ENCODE assay signal across 12 mouse cellular contexts in genomic region chr8:125187044-125187443, GRCm38 (mm10).
DNase-seq lines count a peak whose midpoint lies in the region; ATAC-seq and TF ChIP-seq lines count a peak whose summit lies in the region.
"Had no signal": no experiment of that assay in that cellular context is flagged by ENCODE, and none has a peak within 500 bp of the region (broad histone marks: within the 10 kb centered on the region; RNA-seq: fewer than 3 reads in every experiment).

No protein-coding gene starts in this region.

- intact Hi-C loops in heart, postnatal 10 days (cut with DNase I) = no loop called here

- no peak for DNase-seq in heart, postnatal 0 days (ENCODE audit: low spot score)
- DNase-seq in heart, postnatal 10 days = no peak
- DNase-seq in stomach, postnatal 0 days (ENCODE audit: low spot score) = no peak
- no peak for DNase-seq in spleen, postnatal 10 days (ENCODE audit: low spot score in 2 of 2)
- DNase-seq: cerebellum, adult 9-10 months; gastrocnemius, adult 2 months; kidney, postnatal 4 days; lung, postnatal 36 days; thymus, postnatal 36 days had no signal

- TF ChIP-seq CTCF in heart, postnatal 0 days (IDR thresholded peaks at IDR 0.05; ENCODE audit: low read depth) = no peak
- TF ChIP-seq CTCF in stomach, postnatal 0 days (IDR thresholded peaks at IDR 0.05; ENCODE audit: low read depth) = no peak

- H3K27me3 ChIP-seq in heart, postnatal 0 days (ENCODE audit: control insufficient read depth, insufficient read depth, low read length) = no peaks in the 10 kb centered on the region
- peaks cover 4% of the 10 kb centered on the region; the same call in 1 of the 2 replicates for H3K27me3 ChIP-seq in midbrain, embryonic 16.5 days (ENCODE audit: control insufficient read depth, insufficient read depth, low read depth, low read length)
- peaks cover 51% of the 10 kb centered on the region for H3K27me3 ChIP-seq in midbrain, embryonic 13.5 days
- no peaks in the 10 kb centered on the region for H3K27me3 ChIP-seq in intestine, embryonic 15.5 days (replicated peaks)
- H3K27me3 ChIP-seq in stomach, postnatal 0 days (ENCODE audit: control insufficient read depth, insufficient read depth, low read length) = no peaks in the 10 kb centered on the region

- no peaks in the 10 kb centered on the region for H3K9me3 ChIP-seq in heart, postnatal 0 days (replicated peaks; ENCODE audit: control insufficient read depth, low read length)
- H3K9me3 ChIP-seq in midbrain, embryonic 16.5 days (replicated peaks; ENCODE audit: control insufficient read depth, low read length, poor library complexity, severe bottlenecking) = no peaks in the 10 kb centered on the region
- no peaks in the 10 kb centered on the region for H3K9me3 ChIP-seq in midbrain, embryonic 13.5 days
- H3K9me3 ChIP-seq in intestine, embryonic 15.5 days = no peaks in the 10 kb centered on the region
- H3K9me3 ChIP-seq in stomach, postnatal 0 days (ENCODE audit: control insufficient read depth, low read length) = no peaks in the 10 kb centered on the region

- no peaks in the 10 kb centered on the region for H3K36me3 ChIP-seq in heart, postnatal 0 days (replicated peaks; ENCODE audit: control insufficient read depth, insufficient read depth, low read length)
- no peaks in the 10 kb centered on the region for H3K36me3 ChIP-seq in midbrain, embryonic 16.5 days (ENCODE audit: control insufficient read depth, insufficient read depth, low read length)
- H3K36me3 ChIP-seq in midbrain, embryonic 13.5 days = no peaks in the 10 kb centered on the region
- H3K36me3 ChIP-seq in intestine, embryonic 15.5 days = no peaks in the 10 kb centered on the region
- H3K36me3 ChIP-seq in stomach, postnatal 0 days (ENCODE audit: control insufficient read depth, insufficient read depth, low read length) = no peaks in the 10 kb centered on the region

- no peak overlapping the region for H3K27ac ChIP-seq in heart, postnatal 0 days (ENCODE audit: low read depth)
- no peak overlapping the region for H3K27ac ChIP-seq in midbrain, embryonic 16.5 days (ENCODE audit: low read length)
- no peak overlapping the region for H3K27ac ChIP-seq in midbrain, embryonic 13.5 days
- no peak overlapping the region for H3K27ac ChIP-seq in intestine, embryonic 15.5 days
- no peak overlapping the region for H3K27ac ChIP-seq in stomach, postnatal 0 days (replicated peaks)
- H3K27ac ChIP-seq: gastrocnemius, adult 2 months had no signal

- TF ChIP-seq EP300 in heart, postnatal 0 days (IDR thresholded peaks at IDR 0.05; ENCODE audit: low read depth) = no peak
- TF ChIP-seq EP300 in stomach, postnatal 0 days (optimal IDR thresholded peaks at IDR 0.05) = no peak

- peak overlapping the region; percentile 40 for H3K4me2 ChIP-seq in heart, postnatal 0 days (ENCODE audit: low read depth, low read length)
- 0 out of 2 replicates have a peak overlapping the region, but pooled peaks have one; percentile 2 for H3K4me2 ChIP-seq in midbrain, embryonic 16.5 days (ENCODE audit: low read length)
- no peak overlapping the region for H3K4me2 ChIP-seq in midbrain, embryonic 13.5 days (replicated peaks)
- peak overlapping the region; percentile 10 for H3K4me2 ChIP-seq in intestine, embryonic 15.5 days (replicated peaks)
- peak overlapping the region; percentile 28 for H3K4me2 ChIP-seq in stomach, postnatal 0 days (replicated peaks; ENCODE audit: low read depth)

- peak overlapping the region; percentile 24 for H3K4me3 ChIP-seq in heart, postnatal 0 days (ENCODE audit: low read depth, low read length)
- no peak overlapping the region for H3K4me3 ChIP-seq in midbrain, embryonic 16.5 days (ENCODE audit: low read depth, low read length)
- no peak overlapping the region for H3K4me3 ChIP-seq in midbrain, embryonic 13.5 days (replicated peaks)
- no peak overlapping the region for H3K4me3 ChIP-seq in intestine, embryonic 15.5 days (replicated peaks)
- no peak overlapping the region for H3K4me3 ChIP-seq in stomach, postnatal 0 days (ENCODE audit: low read depth, low read length)
- H3K4me3 ChIP-seq: gastrocnemius, adult 2 months had no signal

- 21% methylated on average over 10 of the region's 10 CpGs for whole genome bisulfite sequencing in heart, postnatal 0 days
- 22% methylated on average over 10 of the region's 10 CpGs for WGBS in midbrain, embryonic 16.5 days
- WGBS in midbrain, embryonic 13.5 days = 25% methylated on average over 10 of the region's 10 CpGs
- WGBS in intestine, embryonic 15.5 days = 23% methylated on average over 10 of the region's 10 CpGs
- WGBS in stomach, postnatal 0 days = 24% methylated on average over 10 of the region's 10 CpGs

- ATAC-seq in heart, postnatal 0 days (ENCODE audit: insufficient read depth, low read depth) = no peak
- ATAC-seq in midbrain, embryonic 16.5 days = no peak
- ATAC-seq in midbrain, embryonic 13.5 days = no peak
- ATAC-seq in intestine, embryonic 15.5 days = no peak
- ATAC-seq in stomach, postnatal 0 days (ENCODE audit: low FRiP score, low TSS enrichment) = no peak

- peak overlapping the region; percentile 46; the same call in 1 of the 2 replicates for H3K9ac ChIP-seq in heart, postnatal 0 days (replicated peaks; ENCODE audit: low read depth, low read length)
- no peak overlapping the region for H3K9ac ChIP-seq in midbrain, embryonic 16.5 days (ENCODE audit: low read depth, low read length)
- no peak overlapping the region for H3K9ac ChIP-seq in midbrain, embryonic 13.5 days (replicated peaks)
- no peak overlapping the region for H3K9ac ChIP-seq in intestine, embryonic 15.5 days
- no peak overlapping the region for H3K9ac ChIP-seq in stomach, postnatal 0 days (ENCODE audit: low read length)

- H3K4me1 ChIP-seq in heart, postnatal 0 days (ENCODE audit: control insufficient read depth, insufficient read depth) = 0 out of 2 replicates have a peak, but pooled peaks cover 13% of the 10 kb centered on the region
- H3K4me1 ChIP-seq in midbrain, embryonic 16.5 days (ENCODE audit: control insufficient read depth, insufficient read depth, low read length) = 0 out of 2 replicates have a peak, but pooled peaks cover 2% of the 10 kb centered on the region
- peaks cover 23% of the 10 kb centered on the region for H3K4me1 ChIP-seq in midbrain, embryonic 13.5 days (replicated peaks)
- H3K4me1 ChIP-seq in intestine, embryonic 15.5 days (replicated peaks) = no peaks in the 10 kb centered on the region
- H3K4me1 ChIP-seq in stomach, postnatal 0 days (replicated peaks; ENCODE audit: control insufficient read depth, insufficient read depth) = no peaks in the 10 kb centered on the region
